Comparison of ENCODE assay signal across 8 mouse cellular contexts in genomic region chr1:85896110-85896509, GRCm38 (mm10). TPM values are rescaled to one million over a fixed set of nuclear protein-coding genes. Genes with fewer than 3 reads are reported as not detected.
A peak's percentile ranks its signal among the peaks of the same experiment; 100 is the strongest.
DNase-seq lines count a peak whose midpoint lies in the region; ATAC-seq and TF ChIP-seq lines count a peak whose summit lies in the region.

No protein-coding gene starts in this region.

- no peak for TF ChIP-seq EP300 in lung, postnatal 0 days (IDR thresholded peaks at IDR 0.05)

- peaks cover 42% of the 10 kb centered on the region for H3K4me1 ChIP-seq in cerebellum, adult 2 months (ENCODE audit: control insufficient read depth, insufficient read depth, low read length)
- H3K4me1 ChIP-seq in lung, postnatal 0 days (ENCODE audit: insufficient read depth, low read depth, low read length) = peaks cover 34% of the 10 kb centered on the region
- peaks cover 5% of the 10 kb centered on the region for H3K4me1 ChIP-seq in lung, adult 2 months (ENCODE audit: control insufficient read depth, insufficient read depth, low read length)
- H3K4me1 ChIP-seq in liver, embryonic 15.5 days (replicated peaks) = peaks cover 66% of the 10 kb centered on the region

- no peak for TF ChIP-seq CTCF in cerebellum, adult 2 months (IDR thresholded peaks at IDR 0.05; ENCODE audit: borderline replicate concordance, insufficient read depth, low read depth, low read length)
- no peak for TF ChIP-seq CTCF in lung, postnatal 0 days (IDR thresholded peaks at IDR 0.05)
- no peak for TF ChIP-seq CTCF in lung, adult 2 months (IDR thresholded peaks at IDR 0.05; ENCODE audit: insufficient read depth, low read length)

- H3K27ac ChIP-seq in cerebellum, adult 2 months (ENCODE audit: insufficient read depth, low read length) = no peak overlapping the region
- H3K27ac ChIP-seq in lung, postnatal 0 days (ENCODE audit: low read length) = peak overlapping the region; percentile 81
- no peak overlapping the region for H3K27ac ChIP-seq in liver, embryonic 15.5 days (replicated peaks)

- no peak for TF ChIP-seq POLR2A in cerebellum, adult 2 months (IDR thresholded peaks at IDR 0.05; ENCODE audit: borderline replicate concordance, insufficient read depth, low read length)
- TF ChIP-seq POLR2A in lung, adult 2 months (IDR thresholded peaks at IDR 0.05; ENCODE audit: borderline replicate concordance, extremely low read depth, low read depth, low read length) = no peak

- peak overlapping the region; percentile 82 for H3K4me2 ChIP-seq in lung, postnatal 0 days (replicated peaks; ENCODE audit: low read depth, low read length)
- H3K4me2 ChIP-seq in liver, embryonic 15.5 days = peak overlapping the region; percentile 90

- ATAC-seq in lung, postnatal 0 days = no peak
- no peak for ATAC-seq in liver, embryonic 15.5 days (ENCODE audit: insufficient read depth)

- WGBS in cerebellum, adult 2 months = 73% methylated on average over 5 of the region's 5 CpGs
- 65% methylated on average over 5 of the region's 5 CpGs for WGBS in lung, postnatal 0 days
- WGBS in lung, adult 2 months = 67% methylated on average over 5 of the region's 5 CpGs
- WGBS in liver, embryonic 15.5 days (ENCODE audit: insufficient replicate concordance) = 60% methylated on average over 5 of the region's 5 CpGs

- peak in 1 of 2 experiments; percentile 19 for DNase-seq in cerebellum, adult 2 months
- no peak for DNase-seq in cerebellum, adult 11 months
- no peak for DNase-seq in lung, postnatal 0 days (ENCODE audit: low spot score)
- no peak for DNase-seq in lung, adult 2 months
- DNase-seq in layer of hippocampus, postnatal 14 days (ENCODE audit: low spot score in 2 of 2) = no peak
- no peak for DNase-seq in layer of hippocampus, postnatal 10 days (ENCODE audit: low spot score in 2 of 2)
- no peak for DNase-seq in lung, postnatal 10 days

- no peaks in the 10 kb centered on the region for H3K27me3 ChIP-seq in cerebellum, adult 2 months (ENCODE audit: control insufficient read depth, insufficient read depth, low read length)
- H3K27me3 ChIP-seq in lung, postnatal 0 days (replicated peaks; ENCODE audit: insufficient read depth, low read length) = no peaks in the 10 kb centered on the region
- H3K27me3 ChIP-seq in liver, embryonic 15.5 days = no peaks in the 10 kb centered on the region

- no peaks in the 10 kb centered on the region for H3K9me3 ChIP-seq in lung, postnatal 0 days (ENCODE audit: low read length)
- no peaks in the 10 kb centered on the region for H3K9me3 ChIP-seq in liver, embryonic 15.5 days (replicated peaks)

- H3K4me3 ChIP-seq in cerebellum, adult 2 months (replicated peaks; ENCODE audit: insufficient read depth, low read depth, low read length) = peak overlapping the region; percentile 2
- peak overlapping the region; percentile 77; the same call in 1 of the 2 replicates for H3K4me3 ChIP-seq in lung, postnatal 0 days (ENCODE audit: low read depth, low read length)
- no peak overlapping the region for H3K4me3 ChIP-seq in lung, adult 2 months (replicated peaks; ENCODE audit: extremely low read depth, low read depth, low read length)
- 0 out of 2 replicates have a peak overlapping the region, but pooled peaks have one; percentile 71 for H3K4me3 ChIP-seq in liver, embryonic 15.5 days (replicated peaks)

- no peak overlapping the region for H3K9ac ChIP-seq in lung, postnatal 0 days (replicated peaks; ENCODE audit: low read depth)
- H3K9ac ChIP-seq in liver, embryonic 15.5 days = no peak overlapping the region

- H3K36me3 ChIP-seq in lung, postnatal 0 days (ENCODE audit: insufficient read depth, low read length) = no peaks in the 10 kb centered on the region
- H3K36me3 ChIP-seq in liver, embryonic 15.5 days (replicated peaks) = no peaks in the 10 kb centered on the region

RNA-seq across cellular contexts. Expression of gene Itm2c, which starts 2.0 kb away (rescaled TPM):
- 533 and 557 TPM in 2 replicates for polyA plus RNA-seq in cerebellum, adult 2 months (2012; rRNA removed)
- 221 and 244 TPM in 2 replicates for polyA plus RNA-seq in lung, postnatal 0 days (2015; fragmentation: Nextera tagmentation; extraction: Ambion mirVana)
- 232 and 319 TPM in 2 replicates for polyA plus RNA-seq in lung, adult 2 months (2012; rRNA removed)
- polyA plus RNA-seq in liver, embryonic 15.5 days (2015; fragmentation: Nextera tagmentation; extraction: Ambion mirVana) = 48.9 and 59.6 TPM in 2 replicates
- 100 to 1,000 TPM; 505 to 525 TPM for total RNA-seq in layer of hippocampus, postnatal 14 days (2021)
- 100 to 1,000 TPM; 262 to 270 TPM for total RNA-seq in layer of hippocampus, postnatal 10 days (2021)

RNA-seq across cellular contexts. Expression of gene 4933407L21Rik, which starts 32.2 kb away (rescaled TPM):
- 4.3 and 5.3 TPM in 2 replicates for polyA plus RNA-seq in cerebellum, adult 2 months (2012; rRNA removed)
- polyA plus RNA-seq in lung, postnatal 0 days (2015; fragmentation: Nextera tagmentation; extraction: Ambion mirVana) = 0.11 and 0.30 TPM in 2 replicates
- polyA plus RNA-seq in lung, adult 2 months (2012; rRNA removed) = not detected in 2 replicates
- not detected in 2 replicates for polyA plus RNA-seq in liver, embryonic 15.5 days (2015; fragmentation: Nextera tagmentation; extraction: Ambion mirVana)
- total RNA-seq in layer of hippocampus, postnatal 14 days (2021) = 1 to 10 TPM; 4.1 to 5.3 TPM
- total RNA-seq in layer of hippocampus, postnatal 10 days (2021) = 1 to 10 TPM; 4.6 to 4.9 TPM
